Mouse (Mus musculus) embryonic facial prominence, embryonic 15.5 days (tissue): ENCODE data around the gene Bbox1. TPM values are rescaled to one million over a fixed set of nuclear protein-coding genes. Genes with fewer than 3 reads are reported as not detected.

Source experiments
- ATAC-seq: fragments of 200-750 bp; cut with Nextera tagmentation; 2 replicates; pipeline ENCODE4 v1.8.0; 2017; ENCODE audit warnings: low read depth, moderate TSS enrichment; ENCODE audit not compliant: insufficient number of reproducible peaks, low FRiP score, low TSS enrichment
- H3K27ac ChIP-seq: fragments of 300-500 bp; sonication (generic); replicated peaks from 2 replicates; pipeline ENCODE4 v1.5.1; 2015; ENCODE audit warnings: mild to moderate bottlenecking, inconsistent platforms
- H3K27me3 ChIP-seq: fragments of 300-500 bp; sonication (generic); 2 replicates; pipeline ENCODE4 v1.6.1; 2015; ENCODE audit warnings: inconsistent platforms
- H3K36me3 ChIP-seq: fragments of 300-500 bp; sonication (generic); 2 replicates; pipeline ENCODE4 v1.6.1; 2015; ENCODE audit warnings: mild to moderate bottlenecking, inconsistent platforms
- H3K4me1 ChIP-seq: fragments of 300-500 bp; sonication (generic); 2 replicates; pipeline ENCODE4 v1.6.1; 2015; ENCODE audit warnings: inconsistent platforms
- H3K4me2 ChIP-seq: fragments of 300-500 bp; sonication (generic); replicated peaks from 2 replicates; pipeline ENCODE4 v1.6.1; 2015; ENCODE audit warnings: mild to moderate bottlenecking, inconsistent platforms
- H3K4me3 ChIP-seq: fragments of 300-500 bp; sonication (generic); replicated peaks from 2 replicates; pipeline ENCODE4 v1.5.1; 2015; ENCODE audit warnings: mild to moderate bottlenecking, inconsistent platforms
- H3K9ac ChIP-seq: fragments of 300-500 bp; sonication (generic); 2 replicates; pipeline ENCODE4 v1.6.1; 2015; ENCODE audit warnings: inconsistent platforms
- H3K9me3 ChIP-seq: fragments of 300-500 bp; sonication (generic); replicated peaks from 2 replicates; pipeline ENCODE4 v1.6.1; 2016; ENCODE audit warnings: inconsistent platforms
- WGBS: fragments of 180-500 bp; shearing (Covaris S2); methylation state at CpG from one replicate; pipeline ENCODE4 v1.1.7; 2015; 5-methylcytosine and 5-hydroxymethylcytosine counted together
- polyA plus RNA-seq: library from polyadenylated mRNA; unstranded; fragments of >200 nt; fragmentation: Nextera tagmentation; extraction: Ambion mirVana; gene quantifications from 2 replicates; pipeline ENCODE4 v1.2.1, GENCODE M21; 2015

The Bbox1 gene
- polyA plus RNA-seq = 1.6 and 1.8 TPM in 2 replicates

- Histone ChIP-seq H3K4me3 (no peak within 1 kb of the TSS), H3K4me1 (peaks cover 16% of the 10 kb centered on the region), H3K36me3 (no peaks in the 10 kb centered on the region), H3K4me2 (no peak within 1 kb of the TSS), H3K9me3 (no peaks in the 10 kb centered on the region), H3K9ac (no peak within 1 kb of the TSS), H3K27ac (peak within 1 kb of the TSS; percentile 48; the same call in 1 of the 2 replicates), H3K27me3 (no peaks in the 10 kb centered on the region)
- 75% methylated on average over 6 of the region's 6 CpGs for WGBS
- no peak for ATAC-seq
Measured at GRCm38 (mm10) chr2:110314509-110315155, at the start of gene Bbox1. Gene Bbox1 (minus strand): TSS chr2:110314560.

- Histone ChIP-seq H3K4me3 (no peak overlapping the region), H3K27me3 (no peaks in the 10 kb centered on the region), H3K4me1 (peaks cover 4% of the 10 kb centered on the region; the same call in 1 of the 2 replicates), H3K9ac (no peak overlapping the region), H3K36me3 (no peaks in the 10 kb centered on the region), H3K27ac (peak overlapping the region; percentile 35; the same call in 1 of the 2 replicates), H3K9me3 (no peaks in the 10 kb centered on the region), H3K4me2 (no peak overlapping the region)
- no peak for ATAC-seq
- WGBS = 58% methylated on average over 3 of the region's 3 CpGs
Measured at GRCm38 (mm10) chr2:110363855-110364254, 49.5 kb upstream of the Bbox1 start.

- Histone ChIP-seq H3K4me3 (peak within 1 kb of the TSS; percentile 53), H3K4me1 (peaks cover 4% of the 10 kb centered on the region; the same call in 1 of the 2 replicates), H3K9ac (peak within 1 kb of the TSS; percentile 51), H3K4me2 (peak within 1 kb of the TSS; percentile 68), H3K27ac (peak within 1 kb of the TSS; percentile 89), H3K27me3 (no peaks in the 10 kb centered on the region), H3K36me3 (no peaks in the 10 kb centered on the region), H3K9me3 (no peaks in the 10 kb centered on the region)
- ATAC-seq = peak; percentile 83
- WGBS = under 1% methylated on average over 33 of the region's 33 CpGs
Measured at GRCm38 (mm10) chr2:110362432-110363283, 48.3 kb upstream of the Bbox1 start, which contains the start of gene Fibin. Gene Fibin (minus strand): TSS chr2:110363183.

GRCm38 (mm10) chr2:110353302-110353970 lies 39.1 kb upstream of the Bbox1 start:
- Histone ChIP-seq H3K4me2 (no peak overlapping the region), H3K27me3 (no peaks in the 10 kb centered on the region), H3K9me3 (no peaks in the 10 kb centered on the region), H3K36me3 (no peaks in the 10 kb centered on the region), H3K9ac (no peak overlapping the region), H3K4me1 (peaks cover 6% of the 10 kb centered on the region; the same call in 1 of the 2 replicates), H3K4me3 (no peak overlapping the region), H3K27ac (peak overlapping the region; percentile 29)
- 78% methylated on average over 5 of the region's 5 CpGs for whole genome bisulfite sequencing
- no peak for ATAC-seq

- ATAC-seq = no peak
- Histone ChIP-seq H3K36me3 (no peaks in the 10 kb centered on the region), H3K27me3 (no peaks in the 10 kb centered on the region), H3K4me3 (no peak overlapping the region), H3K27ac (0 out of 2 replicates have a peak overlapping the region, but pooled peaks have one; percentile 22), H3K4me2 (no peak overlapping the region), H3K4me1 (peaks cover 6% of the 10 kb centered on the region; the same call in 1 of the 2 replicates), H3K9ac (no peak overlapping the region), H3K9me3 (no peaks in the 10 kb centered on the region)
- 37% methylated on average over 5 of the region's 5 CpGs for WGBS
Measured at GRCm38 (mm10) chr2:110351843-110352251, 37.5 kb upstream of the Bbox1 start.

GRCm38 (mm10) chr2:110351406-110351805 lies 37.0 kb upstream of the Bbox1 start:
- ATAC-seq = no peak

GRCm38 (mm10) chr2:110328953-110329352 lies 14.6 kb upstream of the Bbox1 start:
- ATAC-seq = no peak
- no peak overlapping the region for H3K27ac ChIP-seq
- no peak overlapping the region for H3K4me2 ChIP-seq
- H3K36me3 ChIP-seq = no peaks in the 10 kb centered on the region
- H3K9me3 ChIP-seq = no peaks in the 10 kb centered on the region
- no peak overlapping the region for H3K4me3 ChIP-seq
- H3K9ac ChIP-seq = no peak overlapping the region
- no peaks in the 10 kb centered on the region for H3K4me1 ChIP-seq
- no peaks in the 10 kb centered on the region for H3K27me3 ChIP-seq

More at GRCm38 (mm10) chr2:110351406-110351805, 37.0 kb upstream of the Bbox1 start:
- no peak overlapping the region for H3K9ac ChIP-seq
- no peak overlapping the region for H3K4me2 ChIP-seq
- no peaks in the 10 kb centered on the region for H3K9me3 ChIP-seq
- peaks cover 6% of the 10 kb centered on the region; the same call in 1 of the 2 replicates for H3K4me1 ChIP-seq
- 0 out of 2 replicates have a peak overlapping the region, but pooled peaks have one; percentile 22 for H3K27ac ChIP-seq
- no peaks in the 10 kb centered on the region for H3K36me3 ChIP-seq
- H3K27me3 ChIP-seq = no peaks in the 10 kb centered on the region
- no peak overlapping the region for H3K4me3 ChIP-seq
- WGBS = 56% methylated on average over 1 of the region's 1 CpGs

- no peaks in the 10 kb centered on the region for H3K9me3 ChIP-seq
Measured at GRCm38 (mm10) chr2:110319949-110320348, 5.6 kb upstream of the Bbox1 start.

GRCm38 (mm10) chr2:110319266-110319665 lies 4.9 kb upstream of the Bbox1 start:
- Histone ChIP-seq H3K27me3 (no peaks in the 10 kb centered on the region), H3K9me3 (no peaks in the 10 kb centered on the region), H3K4me1 (peaks cover 4% of the 10 kb centered on the region; the same call in 1 of the 2 replicates), H3K36me3 (no peaks in the 10 kb centered on the region), H3K27ac (no peak overlapping the region), H3K4me2 (no peak overlapping the region), H3K9ac (no peak overlapping the region), H3K4me3 (no peak overlapping the region)
- WGBS = 82% methylated on average over 1 of the region's 1 CpGs
- no peak for ATAC-seq

More at GRCm38 (mm10) chr2:110319949-110320348, 5.6 kb upstream of the Bbox1 start:
- Histone ChIP-seq H3K9ac (no peak overlapping the region), H3K4me3 (no peak overlapping the region), H3K4me2 (no peak overlapping the region), H3K36me3 (no peaks in the 10 kb centered on the region), H3K4me1 (no peaks in the 10 kb centered on the region), H3K27me3 (no peaks in the 10 kb centered on the region), H3K27ac (no peak overlapping the region)
- ATAC-seq = no peak
- WGBS = 41% methylated on average over 4 of the region's 4 CpGs

- Histone ChIP-seq H3K4me3 (no peak overlapping the region), H3K27ac (no peak overlapping the region), H3K9me3 (no peaks in the 10 kb centered on the region), H3K4me1 (peaks cover 10% of the 10 kb centered on the region; the same call in 1 of the 2 replicates), H3K4me2 (no peak overlapping the region), H3K27me3 (no peaks in the 10 kb centered on the region), H3K9ac (no peak overlapping the region), H3K36me3 (no peaks in the 10 kb centered on the region)
- WGBS = 92% methylated on average over 1 of the region's 1 CpGs
- no peak for ATAC-seq
Measured at GRCm38 (mm10) chr2:110318719-110319118, 4.4 kb upstream of the Bbox1 start.
